Mouse (Mus musculus) embryonic fibroblast, embryonic 13.5 days (primary cell): ENCODE measurements around the gene Amotl1. TPM values are rescaled to one million over a fixed set of nuclear protein-coding genes. Genes with fewer than 3 reads are reported as not detected.
A peak's percentile ranks its signal among the peaks of the same experiment; 100 is the strongest.

Source experiments
- H3K27ac ChIP-seq: 2 replicates; pipeline ENCODE4 v1.5.1; 2012; ENCODE audit warnings: low read length, control low read depth, inconsistent platforms; ENCODE audit not compliant: insufficient read depth
- H3K4me1 ChIP-seq: 2 replicates; pipeline ENCODE4 v1.6.1; 2011; ENCODE audit warnings: low read length; ENCODE audit not compliant: control insufficient read depth, insufficient read depth
- H3K4me3 ChIP-seq: 2 replicates; pipeline ENCODE4 v1.5.1; 2011; ENCODE audit warnings: mild to moderate bottlenecking, control low read depth, low read length; ENCODE audit not compliant: insufficient read depth
- CTCF ChIP-seq: IDR thresholded peaks from 2 replicates; pipeline ENCODE4 v1.5.1; 2011; ENCODE audit warnings: mild to moderate bottlenecking, control low read depth, low read length, moderate library complexity, borderline replicate concordance; ENCODE audit not compliant: insufficient read depth
- POLR2A ChIP-seq: IDR thresholded peaks from 2 replicates; pipeline ENCODE4 v1.6.1; 2011; ENCODE audit warnings: low read depth, mild to moderate bottlenecking, control low read depth, low read length, moderate library complexity
- polyA plus RNA-seq: library from polyadenylated mRNA; stranded (reverse); fragments of >200 nt; gene quantifications from 2 replicates; pipeline ENCODE4 v1.2.4, GENCODE M21; 2011; ENCODE audit warnings: low read depth; ENCODE audit not compliant: missing spikeins, insufficient read length

Amotl1 gene
- polyA plus RNA-seq, 1 experiment: 63.1 TPM

DNA sequence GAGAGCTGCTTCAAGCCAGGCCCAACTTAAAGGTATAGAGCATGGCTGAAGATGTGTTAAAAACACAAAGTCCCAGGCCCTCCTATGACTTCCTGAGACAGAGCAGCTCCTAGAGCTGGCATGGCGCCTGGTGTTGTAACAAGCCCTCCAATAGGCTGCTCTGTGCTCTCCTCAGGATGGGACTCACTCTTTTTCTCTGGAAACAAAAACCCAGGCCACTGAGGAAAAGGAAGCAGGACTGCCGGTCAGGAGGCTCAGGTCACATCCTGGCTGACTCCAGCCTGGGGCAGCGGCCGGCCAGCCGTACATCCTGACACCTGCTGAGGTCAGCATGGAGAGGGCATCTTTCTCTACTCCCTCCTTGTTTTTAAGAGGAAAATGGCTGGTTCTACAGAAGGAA, 36.3 kb downstream of the Amotl1 start:
- H3K4me1 ChIP-seq: peaks cover 14% of the 10 kb centered on the region
- no peak overlapping the region for H3K4me3 ChIP-seq
- no peak overlapping the region for H3K27ac ChIP-seq
- TF ChIP-seq CTCF: no peak
- TF ChIP-seq POLR2A: no peak

GRCm38 (mm10) chr9:14607464-14607863, 37.4 kb downstream of the Amotl1 start:
- Histone ChIP-seq H3K4me1 (peaks cover 14% of the 10 kb centered on the region), H3K27ac (no peak overlapping the region), H3K4me3 (no peak overlapping the region)
- TF ChIP-seq CTCF (no peak), POLR2A (no peak)

- H3K27ac ChIP-seq: no peak overlapping the region
- TF ChIP-seq CTCF (no peak), POLR2A (no peak)
- H3K4me3 ChIP-seq: no peak overlapping the region
- peaks cover 14% of the 10 kb centered on the region for H3K4me1 ChIP-seq
Observed at GRCm38 (mm10) chr9:14605992-14606391, 38.9 kb downstream of the Amotl1 start.

- TF ChIP-seq POLR2A: no peak
- TF ChIP-seq CTCF: no peak
- no peak overlapping the region for H3K27ac ChIP-seq
- peaks cover 10% of the 10 kb centered on the region for H3K4me1 ChIP-seq
- H3K4me3 ChIP-seq: no peak overlapping the region
Observed at GRCm38 (mm10) chr9:14604363-14604762, 40.5 kb downstream of the Amotl1 start.

DNA sequence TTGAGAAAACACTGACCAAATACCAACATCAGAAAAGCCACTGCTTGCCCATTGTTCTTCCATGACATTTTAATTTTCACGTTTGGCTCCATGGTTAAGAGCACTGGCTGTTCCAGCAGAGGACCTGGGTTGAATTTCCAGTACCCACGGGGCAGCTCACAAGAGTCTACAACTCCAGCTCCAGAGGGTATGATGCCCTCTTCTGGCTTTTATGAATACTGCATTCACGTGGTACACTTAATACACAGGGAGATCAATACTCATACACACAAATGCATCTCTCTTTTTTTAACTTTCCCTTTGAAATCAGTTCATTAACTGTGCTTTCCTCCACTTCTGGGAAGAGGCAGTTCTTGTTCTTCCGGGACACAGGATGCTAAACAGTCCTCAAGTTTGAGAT, 41.4 kb downstream of the Amotl1 start:
- TF ChIP-seq CTCF (no peak), POLR2A (no peak)
- H3K4me3 ChIP-seq: no peak overlapping the region

GRCm38 (mm10) chr9:14599799-14600198, 45.1 kb downstream of the Amotl1 start:
- Histone ChIP-seq H3K4me1 (peaks cover 14% of the 10 kb centered on the region), H3K27ac (no peak overlapping the region), H3K4me3 (no peak overlapping the region)
- TF ChIP-seq CTCF: no peak
- TF ChIP-seq POLR2A: no peak

More for the DNA sequence above, 41.4 kb downstream of the Amotl1 start:
- no peak overlapping the region for H3K27ac ChIP-seq
- H3K4me1 ChIP-seq: peaks cover 10% of the 10 kb centered on the region

DNA sequence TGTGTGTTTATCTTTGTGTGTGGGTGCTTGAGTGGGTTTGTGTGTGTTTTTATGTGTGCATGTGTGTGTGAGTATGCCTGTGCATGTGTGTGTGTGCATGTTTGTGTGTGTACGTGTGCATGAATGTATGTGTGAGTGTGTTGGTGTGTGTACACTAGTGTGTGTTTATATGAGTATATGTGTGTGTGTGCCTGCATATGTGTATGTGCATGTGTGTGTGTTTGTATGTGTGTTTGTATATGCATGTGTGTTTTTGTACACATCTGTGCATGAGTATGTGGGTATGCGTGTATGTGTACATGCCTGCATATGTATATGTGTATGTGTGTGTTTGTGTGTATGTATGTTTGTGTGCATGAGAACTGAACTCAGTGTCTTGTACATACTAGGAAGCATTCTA, 46.7 kb downstream of the Amotl1 start:
- H3K4me3 ChIP-seq: no peak overlapping the region
- no peak overlapping the region for H3K27ac ChIP-seq
- no peak for TF ChIP-seq POLR2A
- TF ChIP-seq CTCF: no peak
- peaks cover 11% of the 10 kb centered on the region for H3K4me1 ChIP-seq

DNA sequence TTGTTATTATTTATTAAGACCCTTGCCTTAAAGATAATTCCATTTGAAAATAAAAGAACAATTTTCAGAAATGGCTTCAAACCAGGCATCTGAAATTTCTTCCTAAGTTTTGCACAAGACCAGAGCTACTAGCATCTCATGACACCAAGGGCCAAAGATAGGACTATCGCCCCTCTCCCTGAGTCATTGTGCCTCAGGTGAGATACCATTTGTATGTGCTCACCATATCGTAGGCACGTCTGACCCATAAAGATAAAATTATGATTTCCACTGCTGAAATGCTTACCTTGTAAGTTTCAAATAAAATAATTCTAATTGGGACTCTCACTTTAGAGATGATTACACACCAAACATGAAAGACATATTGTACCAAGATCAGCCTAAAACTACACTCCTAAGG, 47.4 kb downstream of the Amotl1 start:
- TF ChIP-seq CTCF (no peak), POLR2A (no peak)
- H3K4me3 ChIP-seq: no peak overlapping the region
- peaks cover 11% of the 10 kb centered on the region for H3K4me1 ChIP-seq
- H3K27ac ChIP-seq: no peak overlapping the region

DNA sequence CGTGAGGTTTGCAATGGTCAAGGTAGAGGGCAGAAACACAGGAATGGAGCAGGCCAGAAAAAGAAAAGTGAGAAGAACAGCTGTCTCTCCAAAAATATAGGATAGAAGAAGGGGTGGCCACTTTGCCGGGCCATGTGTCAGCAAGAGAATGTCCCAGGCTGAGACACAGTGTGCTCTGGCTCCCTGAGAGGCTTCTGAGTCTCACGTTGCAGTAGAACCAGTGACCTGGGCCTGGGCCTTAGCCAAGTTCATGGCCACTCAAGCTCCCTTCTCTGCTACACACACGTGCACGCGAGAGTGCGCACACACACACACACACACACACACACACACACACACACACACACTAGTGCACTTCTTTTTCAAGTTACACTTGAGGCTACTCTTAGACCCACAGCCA, 48.0 kb downstream of the Amotl1 start:
- H3K4me3 ChIP-seq: no peak overlapping the region
- H3K27ac ChIP-seq: 0 out of 2 replicates have a peak overlapping the region, but pooled peaks have one; percentile 2
- no peak for TF ChIP-seq POLR2A
- TF ChIP-seq CTCF: no peak
- H3K4me1 ChIP-seq: peaks cover 11% of the 10 kb centered on the region

DNA sequence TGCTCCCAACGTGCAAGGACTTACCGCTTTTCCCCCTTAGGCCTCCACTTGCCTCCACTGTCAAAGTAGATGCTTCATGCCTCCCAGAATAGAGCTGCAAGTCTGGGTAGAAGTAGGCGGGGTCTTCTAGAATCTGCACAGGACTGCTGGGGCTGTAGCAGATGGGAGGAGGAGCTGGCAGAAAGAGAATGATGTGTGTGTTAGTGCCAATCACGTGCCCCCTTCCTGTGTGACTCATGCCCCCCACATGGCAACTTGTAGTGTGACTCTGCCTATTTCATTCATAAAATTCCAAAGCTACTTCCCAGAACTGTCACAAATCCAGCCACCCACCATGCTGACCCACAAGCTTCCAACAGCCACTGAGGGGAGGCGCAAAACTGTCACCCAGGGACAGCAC, 48.4 kb downstream of the Amotl1 start:
- Histone ChIP-seq H3K27ac (no peak overlapping the region), H3K4me1 (peaks cover 11% of the 10 kb centered on the region)
- TF ChIP-seq CTCF (no peak), POLR2A (no peak)

DNA sequence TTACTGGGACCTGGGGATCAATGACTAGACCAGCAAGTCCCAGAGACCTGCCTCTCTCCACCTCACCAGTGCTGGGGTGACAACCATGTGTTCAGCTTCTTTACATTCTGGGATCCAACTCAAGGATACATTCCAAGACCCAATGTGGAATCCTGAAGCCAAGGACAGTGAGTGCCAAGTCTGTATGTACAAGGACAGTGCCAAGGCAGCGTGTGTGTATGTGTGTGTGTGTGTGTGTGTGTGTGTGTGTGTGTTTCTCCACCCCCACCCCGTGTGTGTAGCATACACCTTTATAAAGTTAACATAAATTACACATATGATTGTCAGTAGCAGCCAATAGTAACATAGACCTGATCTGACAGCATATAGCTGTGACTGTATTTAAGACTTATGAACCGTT, 49.0 kb downstream of the Amotl1 start:
- H3K4me3 ChIP-seq: no peak overlapping the region
- peaks cover 11% of the 10 kb centered on the region for H3K4me1 ChIP-seq
- no peak for TF ChIP-seq CTCF
- no peak for TF ChIP-seq POLR2A
- no peak overlapping the region for H3K27ac ChIP-seq

More for the DNA sequence above, 48.4 kb downstream of the Amotl1 start:
- no peak overlapping the region for H3K4me3 ChIP-seq

GRCm38 (mm10) chr9:14593880-14594279, 51.0 kb downstream of the Amotl1 start:
- TF ChIP-seq CTCF: no peak
- Histone ChIP-seq H3K4me3 (no peak overlapping the region), H3K4me1 (peaks cover 29% of the 10 kb centered on the region), H3K27ac (no peak overlapping the region)
